Mouse (Mus musculus) bone marrow, adult 2 months (tissue): ENCODE results near the gene Mapkap1.

Experiments used
- CTCF ChIP-seq: fragments of 200-500 bp; IDR thresholded peaks from 2 replicates; pipeline ENCODE4 v1.5.1; 2011; ENCODE audit warnings: low read length, control low read depth; ENCODE audit not compliant: control insufficient read depth, insufficient read depth
- POLR2A ChIP-seq: fragments of 200-500 bp; IDR thresholded peaks from 2 replicates; pipeline ENCODE4 v1.6.1; 2011; ENCODE audit warnings: low read depth, mild to moderate bottlenecking, control low read depth, low read length, borderline replicate concordance; ENCODE audit not compliant: control insufficient read depth

DNA sequence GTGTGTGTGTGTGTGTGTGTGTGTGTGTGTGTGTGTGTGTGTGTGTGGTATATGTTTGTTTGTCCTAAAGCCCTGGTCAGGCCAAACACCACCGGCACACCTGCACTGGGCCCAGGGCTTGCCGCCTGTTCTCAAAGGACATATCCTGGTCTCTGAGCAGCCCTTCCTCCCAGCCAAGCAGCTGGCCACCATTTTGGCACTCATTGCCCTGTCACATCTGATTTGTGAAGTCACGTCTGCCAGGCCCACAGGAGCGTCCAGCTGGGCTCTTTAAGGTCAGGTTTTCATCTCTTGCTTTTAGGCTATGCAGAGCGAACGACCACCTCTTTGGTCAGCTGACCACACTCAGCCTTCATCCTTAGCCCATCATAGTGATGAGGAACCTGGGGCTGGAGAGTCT is 223.9 kb downstream of the Mapkap1 start:
- TF ChIP-seq POLR2A (no peak), CTCF (no peak)
